Mouse (Mus musculus) CD4-positive helper T cell, adult 2 months (primary cell): ENCODE measurements around the gene Abhd5.

Experiments
- DNase-seq: peaks from one replicate; pipeline ENCODE4 v3.0.0-alpha.2; 2012; ENCODE audit warnings: low read depth, missing footprints, low spot score

Gene Abhd5

DNA sequence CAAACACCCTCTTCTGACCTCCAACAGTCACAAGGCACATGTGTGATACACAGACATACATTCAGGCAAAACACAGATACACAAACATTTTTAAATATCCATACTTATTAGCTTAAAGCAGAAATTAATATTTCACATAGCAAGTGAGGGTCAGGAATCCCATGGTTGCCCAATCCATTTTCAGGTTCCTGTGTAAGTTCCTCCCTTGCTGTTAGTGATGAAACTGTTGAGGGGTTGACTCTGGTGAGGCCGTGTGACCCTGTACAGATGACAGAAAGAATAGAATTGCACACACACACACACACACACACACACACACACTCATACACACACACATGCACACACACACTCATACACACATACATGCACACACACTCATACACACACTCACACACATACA, 63.2 kb downstream of the Abhd5 start:
- no peak for DNase-seq

DNA sequence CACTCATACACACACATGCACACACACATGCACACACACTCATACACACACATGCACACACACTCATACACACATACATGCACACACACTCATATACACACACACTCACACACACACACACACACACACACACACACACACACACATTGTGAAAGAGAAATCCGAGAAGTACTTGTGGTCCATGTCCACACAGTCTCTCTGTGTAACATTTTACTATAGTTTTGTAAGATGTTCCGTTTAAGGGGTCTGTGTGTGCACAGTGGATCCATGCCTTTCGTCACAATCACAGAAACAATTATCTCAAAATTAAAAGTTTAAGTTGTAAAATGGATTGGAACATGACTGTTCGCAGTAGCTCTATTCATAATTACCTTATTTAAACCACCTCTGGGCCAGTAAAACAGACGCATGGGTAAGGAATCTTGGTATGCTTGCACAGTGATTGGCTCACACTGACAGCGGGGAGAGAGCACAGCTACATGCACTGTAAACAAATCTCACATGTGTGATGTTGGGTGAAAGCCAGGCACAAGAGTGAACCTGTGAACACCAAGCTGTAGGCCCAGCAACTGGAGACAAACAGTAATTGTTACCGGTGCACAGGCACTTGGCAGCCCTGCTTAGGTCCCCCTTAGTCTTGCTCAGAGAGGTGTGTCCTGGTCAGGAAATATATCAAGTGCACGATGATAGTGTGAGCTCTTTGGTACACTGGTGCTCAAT, 63.8 kb downstream of the Abhd5 start:
- no peak for DNase-seq

DNA sequence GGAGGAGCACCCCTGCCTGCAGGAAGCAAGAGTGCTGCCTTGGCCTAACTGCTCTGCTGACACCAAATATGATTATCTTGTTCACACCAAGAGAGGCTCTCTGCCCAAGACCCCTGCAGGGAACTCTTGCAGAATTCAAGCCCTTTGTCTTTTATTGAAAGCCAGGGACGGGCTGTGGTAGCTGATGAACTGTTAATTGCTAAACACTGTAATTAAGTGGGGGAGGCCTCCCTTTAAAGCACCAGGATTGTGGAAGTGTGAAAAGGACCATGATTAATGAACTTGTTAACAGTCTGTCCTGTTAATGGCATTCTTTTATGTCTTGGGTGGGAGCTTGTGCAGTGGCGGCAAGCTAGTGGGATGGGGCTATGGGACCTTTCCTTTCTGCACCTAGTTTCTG, 65.2 kb downstream of the Abhd5 start:
- DNase-seq = no peak

DNA sequence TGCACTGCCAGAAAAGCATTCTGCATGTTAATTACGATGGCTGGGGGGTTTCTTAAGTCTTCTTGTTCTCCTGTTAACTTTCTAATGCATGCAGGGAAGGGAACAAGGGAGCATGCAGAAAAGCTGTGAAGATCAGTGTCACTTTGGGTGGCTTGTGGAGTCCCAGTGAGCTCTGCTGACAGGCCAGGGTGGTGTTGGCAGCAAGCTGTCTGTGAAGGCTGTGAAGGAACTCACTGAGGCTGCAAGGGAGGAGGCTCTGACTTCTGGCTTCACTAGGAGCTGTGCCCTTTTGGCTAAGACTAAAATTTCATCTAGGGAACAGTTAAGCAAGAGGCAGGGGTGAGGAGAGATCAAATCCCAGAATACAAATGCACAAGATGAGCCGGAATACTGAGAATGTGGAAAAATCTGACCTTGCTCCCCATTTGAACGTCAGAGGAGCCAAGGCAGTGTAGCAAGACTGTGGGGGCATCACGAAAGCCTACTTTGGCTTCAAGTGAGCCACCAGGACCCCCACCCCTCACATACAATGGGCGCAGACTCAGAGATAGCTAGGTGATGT, 68.9 kb downstream of the Abhd5 start:
- DNase-seq = no peak

DNA sequence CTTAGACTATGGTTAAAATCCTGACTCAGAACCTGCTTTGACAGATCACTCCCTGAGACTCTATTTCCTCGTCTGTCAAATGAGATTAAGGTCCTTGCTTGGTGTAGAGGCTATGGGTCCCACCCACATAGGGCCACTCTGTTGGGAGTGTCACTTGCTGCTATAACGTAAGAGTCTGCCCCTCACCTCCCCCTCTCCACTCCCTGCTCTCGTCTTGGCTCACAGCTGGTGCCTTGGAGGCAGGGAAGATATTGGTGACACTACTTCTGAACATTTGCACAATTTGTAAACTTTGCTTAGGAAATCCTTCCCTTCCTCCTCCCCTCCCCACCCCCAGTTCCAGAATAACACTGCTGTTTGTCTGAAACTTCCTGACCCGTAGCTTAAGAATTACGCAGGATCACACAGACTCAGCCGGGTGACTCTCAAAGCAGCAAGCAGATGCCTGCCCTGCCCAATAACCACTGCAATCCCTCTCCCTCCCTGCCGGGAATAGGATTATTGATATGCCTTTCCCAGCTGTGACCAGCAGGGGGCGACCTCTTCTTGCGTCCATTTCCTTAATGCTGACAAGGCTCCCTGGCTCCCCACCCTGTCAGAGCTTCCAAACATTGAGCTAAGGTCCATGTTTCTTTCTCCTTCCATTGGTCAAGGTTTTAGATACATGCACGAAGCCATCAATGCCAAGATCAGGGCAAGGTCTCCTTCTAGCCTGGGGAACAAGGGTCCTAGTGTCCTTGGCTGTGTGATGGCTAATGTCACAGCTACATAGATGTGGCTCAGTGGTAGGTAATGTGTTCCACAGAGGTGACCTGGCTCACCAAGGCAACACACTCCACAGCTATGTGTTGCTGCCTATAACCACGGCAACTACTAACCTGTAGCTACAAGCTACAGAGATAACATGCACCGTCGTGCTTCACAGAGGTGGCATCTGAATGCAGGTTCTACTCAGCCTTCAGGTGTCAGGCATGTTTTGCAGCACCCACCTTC, 69.7 kb downstream of the Abhd5 start:
- peak; percentile 57 for DNase-seq

DNA sequence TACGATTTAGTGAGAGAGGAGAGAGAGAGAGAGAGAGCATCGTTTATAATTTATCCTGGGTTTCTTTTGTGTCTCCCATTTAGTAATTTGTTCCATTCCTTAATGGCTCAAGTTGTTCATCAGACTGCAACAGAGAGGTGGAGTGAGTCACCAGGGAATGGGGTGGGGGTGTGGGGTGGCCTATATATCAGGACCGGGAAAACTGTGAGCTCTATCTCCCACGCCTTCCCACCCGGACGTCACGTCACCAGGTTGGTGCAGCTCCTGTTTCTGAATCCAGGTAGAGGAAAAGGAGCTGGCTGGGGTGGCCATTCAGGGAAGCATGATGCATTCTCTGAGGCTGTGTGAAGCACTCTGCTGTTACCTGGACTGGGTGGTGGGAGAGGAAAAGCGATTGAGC, 70.5 kb downstream of the Abhd5 start:
- DNase-seq = no peak

DNA sequence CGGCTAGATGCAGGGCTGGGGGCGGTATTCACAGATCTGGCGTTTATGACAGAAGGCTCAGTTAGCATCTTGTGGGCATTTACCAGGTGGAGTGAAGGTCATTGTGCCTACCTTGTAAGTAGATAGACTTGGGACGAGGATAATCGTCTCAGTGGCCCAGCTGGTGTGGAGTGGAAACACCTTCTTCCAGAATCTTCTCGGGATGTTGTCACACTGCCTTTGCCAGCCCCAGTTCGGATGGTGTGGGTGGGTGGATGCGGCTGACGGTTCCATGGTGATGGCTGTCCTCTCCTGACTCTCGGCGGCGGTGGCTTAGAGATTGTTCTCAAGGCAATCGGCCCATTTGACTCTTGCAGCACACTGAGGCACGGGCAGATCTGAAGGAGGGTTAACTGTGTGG, 71.3 kb downstream of the Abhd5 start:
- DNase-seq = no peak

DNA sequence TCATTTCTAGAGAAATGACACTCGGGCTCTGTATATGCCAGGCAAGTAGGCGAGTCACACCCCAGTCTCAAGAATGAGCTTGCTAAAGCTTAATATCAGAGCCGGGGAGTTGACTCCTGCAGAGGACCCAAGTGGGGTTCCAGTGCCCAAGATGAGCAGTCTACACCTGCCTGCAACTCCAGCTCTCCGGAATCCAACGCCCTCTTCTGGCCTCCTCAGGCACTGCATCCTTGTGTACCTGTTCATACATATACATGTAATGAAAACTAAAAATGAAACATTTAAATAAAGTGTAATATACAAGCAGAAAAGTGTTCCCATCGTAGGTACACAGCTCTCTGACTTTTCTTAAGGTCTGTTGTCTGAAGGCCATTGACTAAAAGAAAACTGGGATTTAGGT, 71.7 kb downstream of the Abhd5 start:
- no peak for DNase-seq

DNA sequence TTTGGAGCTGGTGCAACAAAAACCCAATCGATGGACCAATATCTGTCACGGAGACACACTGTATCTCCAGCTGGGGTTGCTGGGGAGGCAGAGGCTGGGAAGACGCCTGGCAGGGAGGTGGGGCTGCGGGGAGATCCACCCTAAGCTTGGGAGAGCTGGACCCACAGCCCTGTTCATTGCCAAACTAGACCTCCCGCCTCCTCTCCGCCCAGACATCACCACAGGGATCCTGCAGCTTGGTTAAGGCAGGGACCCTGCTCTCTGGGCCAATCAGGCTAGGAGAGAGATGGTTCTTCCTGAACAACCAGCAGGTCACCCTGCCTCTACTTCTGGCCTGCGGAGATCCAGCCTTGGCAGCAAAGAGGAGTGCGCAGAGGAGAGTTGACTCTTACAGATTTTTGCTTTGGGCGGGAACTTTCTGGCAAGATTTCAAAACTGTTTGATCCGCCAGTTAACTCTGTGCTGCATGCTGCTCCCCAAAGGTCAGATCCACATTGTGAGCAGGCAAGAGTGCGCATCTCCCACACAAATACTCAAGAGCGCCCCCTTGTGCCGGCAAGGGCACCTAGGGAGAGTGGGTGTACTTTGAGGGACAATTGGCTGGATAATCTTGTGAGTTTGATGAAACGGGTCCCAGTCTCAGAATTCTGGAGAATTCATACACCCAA, 73.7 kb downstream of the Abhd5 start:
- no peak for DNase-seq

DNA sequence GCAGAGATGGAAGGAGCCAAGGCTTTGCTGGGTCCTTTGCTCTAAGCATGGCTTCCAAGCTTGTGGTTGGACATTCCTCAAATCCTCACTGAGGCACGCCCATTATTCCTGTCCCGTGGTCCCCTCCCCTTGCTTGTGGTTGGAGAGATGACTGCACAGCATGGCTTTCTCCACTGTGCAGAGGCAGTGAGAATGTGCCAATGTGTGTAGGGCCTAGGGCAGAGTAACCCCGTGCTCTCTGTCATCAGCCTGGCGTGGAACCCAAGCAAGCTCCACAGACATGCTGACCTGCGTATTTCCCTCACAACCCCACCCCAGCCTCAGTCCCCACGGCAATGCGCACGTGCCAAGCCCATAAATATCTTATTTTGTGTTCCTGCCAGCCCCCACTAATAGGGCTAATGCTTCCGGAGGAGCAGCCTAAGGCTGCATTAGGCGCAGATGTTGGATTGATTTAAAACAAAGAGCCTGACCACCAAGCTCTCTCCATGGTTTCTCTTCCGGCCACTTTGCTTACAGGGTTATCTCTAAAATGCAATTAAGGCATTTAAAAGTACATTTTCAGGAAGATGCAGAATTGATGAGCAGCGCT, 77.7 kb downstream of the Abhd5 start:
- no peak for DNase-seq

DNA sequence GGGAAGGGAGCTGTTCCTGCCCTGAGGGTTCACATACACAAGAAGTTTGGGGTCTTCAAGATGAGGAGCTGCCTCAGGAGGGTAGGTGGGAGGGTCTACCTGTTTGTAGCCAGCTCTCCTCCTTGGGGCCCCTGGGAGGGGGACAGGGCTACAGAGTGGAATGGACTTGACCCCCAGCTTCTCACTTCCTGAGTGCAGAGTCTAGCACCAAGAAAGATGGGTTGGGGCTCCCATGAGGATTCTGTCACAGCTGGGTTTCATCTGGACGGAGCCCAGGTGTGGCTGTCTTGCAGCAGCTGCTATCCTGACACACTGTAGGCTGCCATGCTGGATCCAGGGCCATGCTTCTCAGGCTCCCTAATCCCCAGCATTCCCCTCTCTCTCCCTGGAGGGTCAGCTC, 78.3 kb downstream of the Abhd5 start:
- no peak for DNase-seq
